Mouse (Mus musculus) ES-Bruce4 (cell line): ENCODE data around the gene Dnajc28.

Experiments used
- CTCF ChIP-seq: IDR thresholded peaks from one replicate; pipeline ENCODE4 v1.8.1; 2011; ENCODE audit warnings: low read depth, low read length
- EP300 ChIP-seq: IDR thresholded peaks from 2 replicates; pipeline ENCODE4 v1.6.1; 2011; ENCODE audit warnings: low read depth, low read length; ENCODE audit not compliant: insufficient read depth
- POLR2A ChIP-seq: IDR thresholded peaks from one replicate; pipeline ENCODE4 v1.8.1; 2011; ENCODE audit warnings: low read length; ENCODE audit not compliant: insufficient read depth

DNA sequence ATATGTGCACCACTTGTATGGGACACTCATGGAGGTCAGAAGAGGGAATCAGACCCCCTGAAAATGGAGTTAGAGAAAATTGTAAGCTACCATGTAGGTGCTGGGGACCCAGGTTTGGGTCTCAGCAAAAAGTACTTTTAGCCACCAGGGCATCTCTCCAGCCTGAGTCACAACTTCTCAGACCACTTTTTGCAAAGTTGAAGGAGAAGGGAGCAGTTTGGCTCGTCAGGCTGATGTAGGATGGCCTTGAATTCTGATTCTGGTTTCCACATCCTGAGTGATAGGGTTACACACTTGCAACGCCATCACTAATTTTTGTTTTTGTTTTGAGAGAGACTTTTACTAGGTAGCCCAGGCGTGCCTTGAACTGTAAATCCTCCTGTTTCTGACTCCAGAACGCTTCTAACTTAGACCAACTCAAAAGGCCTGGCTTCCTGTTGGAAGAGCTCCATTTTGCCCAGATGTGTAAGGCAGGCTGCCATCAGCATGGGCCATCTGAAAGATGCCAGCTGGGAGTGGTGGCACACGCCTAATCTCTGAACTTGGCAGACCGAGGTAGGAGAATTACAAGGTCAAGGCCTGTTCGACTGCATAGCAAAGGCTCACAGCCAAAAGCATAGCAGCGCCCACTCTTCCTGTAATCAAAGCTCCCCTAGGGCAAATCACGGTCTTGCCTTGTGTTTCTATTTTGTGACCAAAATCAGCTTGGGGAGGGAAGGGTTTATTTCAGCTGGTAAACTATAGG, 9.2 kb downstream of the Dnajc28 start:
- no peak for TF ChIP-seq POLR2A
- TF ChIP-seq CTCF: no peak
- TF ChIP-seq EP300: no peak
